Mouse (Mus musculus) spleen, adult 2 months (tissue): ENCODE data around the gene Gabpa.

Experiments used
- CTCF ChIP-seq: fragments of 200-500 bp; IDR thresholded peaks from 2 replicates; pipeline ENCODE4 v1.5.1; 2011; ENCODE audit warnings: mild to moderate bottlenecking, inconsistent platforms; ENCODE audit not compliant: insufficient read depth, insufficient read length, insufficient replicate concordance; ENCODE audit errors: extremely low read depth
- POLR2A ChIP-seq: fragments of 200-500 bp; IDR thresholded peaks from 2 replicates; pipeline ENCODE4 v1.6.1; 2011; ENCODE audit warnings: low read depth, low read length, inconsistent platforms

GRCm38 (mm10) chr16:84784966-84785365, 49.8 kb upstream of the Gabpa start:
- no peak for TF ChIP-seq POLR2A
- no peak for TF ChIP-seq CTCF
